Mouse (Mus musculus) C2C12 (cell line): ENCODE measurements around the gene Tmem79.

Experiments
- CEBPB ChIP-seq: IDR thresholded peaks from one replicate; pipeline ENCODE4 v1.6.1; 2011; ENCODE audit warnings: low read depth, mild to moderate bottlenecking, control low read depth, moderate library complexity
- CTCF ChIP-seq: IDR thresholded peaks from one replicate; pipeline ENCODE4 v1.5.1; 2011; ENCODE audit not compliant: control insufficient read depth, insufficient read depth, insufficient read length
- FOSL1 ChIP-seq: IDR thresholded peaks from one replicate; pipeline ENCODE4 v1.8.0; 2011; ENCODE audit warnings: mild to moderate bottlenecking, low read length; ENCODE audit not compliant: poor library complexity, insufficient read depth, severe bottlenecking
- MAX ChIP-seq: IDR thresholded peaks from one replicate; pipeline ENCODE4 v1.6.1; 2011; ENCODE audit warnings: mild to moderate bottlenecking, control low read depth
- MYOG ChIP-seq: IDR thresholded peaks from one replicate; pipeline ENCODE4 v1.6.1; 2011; ENCODE audit not compliant: control insufficient read depth, insufficient read length; ENCODE audit errors: extremely low read depth
- USF1 ChIP-seq: IDR thresholded peaks from one replicate; pipeline ENCODE4 v1.6.1; 2011; ENCODE audit warnings: low read depth, mild to moderate bottlenecking, control low read depth, moderate library complexity

- TF ChIP-seq CTCF (no peak), USF1 (no peak), MAX (no peak), FOSL1 (no peak), CEBPB (no peak), MYOG (no peak)
These were observed 24.0 kb upstream of the Tmem79 start for GRCm38 (mm10) chr3:88359989-88360388.
